Mouse (Mus musculus): ENCODE measurements around the gene Pou4f2. TPM values are rescaled to one million over a fixed set of nuclear protein-coding genes. Genes with fewer than 3 reads are reported as not detected.
A peak's percentile ranks its signal among the peaks of the same experiment; 100 is the strongest.

Gene Pou4f2
- polyA plus RNA-seq (2014; fragmentation: Nextera tagmentation; extraction: Ambion mirVana) = 20.9 and 24.5 TPM in 2 replicates

DNA sequence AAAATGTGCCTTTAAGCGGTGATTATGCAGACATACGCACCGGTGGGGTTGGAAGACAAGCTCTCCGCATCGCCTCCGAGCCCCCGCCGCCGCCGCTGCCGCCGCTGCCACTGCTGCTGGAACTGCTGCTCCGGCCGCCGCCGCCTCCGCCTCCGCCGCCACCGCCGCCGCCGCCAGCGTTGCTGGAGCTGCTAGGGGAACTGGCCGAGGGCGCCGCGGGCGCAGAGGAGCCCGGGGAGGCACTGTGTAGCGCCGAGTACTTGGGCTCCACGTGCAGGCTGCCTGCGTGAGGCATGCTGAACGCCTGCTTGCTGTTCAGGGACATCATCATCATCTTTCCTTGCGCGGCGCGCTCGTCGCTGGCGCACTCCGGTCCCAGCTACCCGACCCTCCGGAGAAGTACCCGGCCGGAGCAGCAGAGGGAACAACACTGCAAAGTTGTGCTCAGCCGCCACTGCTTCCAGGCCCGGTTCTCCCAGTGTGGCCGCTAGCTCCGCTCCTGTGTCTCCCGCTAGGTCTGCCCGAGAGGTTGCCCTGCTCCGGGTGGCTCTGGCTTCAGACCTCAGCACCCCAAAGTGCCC, at the start of gene Pou4f2:
Gene Pou4f2, minus strand, starts transcription at position 575 of the 581 bp plus-strand sequence.
- Histone ChIP-seq H3K9me3 (ENCODE audit: control insufficient read depth, low read length) (no peaks in the 10 kb centered on the region), H3K27me3 (ENCODE audit: control insufficient read depth, insufficient read depth, low read length) (peaks cover 55% of the 10 kb centered on the region), H3K4me3 (replicated peaks; ENCODE audit: low read depth, low read length) (peak within 1 kb of the TSS; percentile 50)

DNA sequence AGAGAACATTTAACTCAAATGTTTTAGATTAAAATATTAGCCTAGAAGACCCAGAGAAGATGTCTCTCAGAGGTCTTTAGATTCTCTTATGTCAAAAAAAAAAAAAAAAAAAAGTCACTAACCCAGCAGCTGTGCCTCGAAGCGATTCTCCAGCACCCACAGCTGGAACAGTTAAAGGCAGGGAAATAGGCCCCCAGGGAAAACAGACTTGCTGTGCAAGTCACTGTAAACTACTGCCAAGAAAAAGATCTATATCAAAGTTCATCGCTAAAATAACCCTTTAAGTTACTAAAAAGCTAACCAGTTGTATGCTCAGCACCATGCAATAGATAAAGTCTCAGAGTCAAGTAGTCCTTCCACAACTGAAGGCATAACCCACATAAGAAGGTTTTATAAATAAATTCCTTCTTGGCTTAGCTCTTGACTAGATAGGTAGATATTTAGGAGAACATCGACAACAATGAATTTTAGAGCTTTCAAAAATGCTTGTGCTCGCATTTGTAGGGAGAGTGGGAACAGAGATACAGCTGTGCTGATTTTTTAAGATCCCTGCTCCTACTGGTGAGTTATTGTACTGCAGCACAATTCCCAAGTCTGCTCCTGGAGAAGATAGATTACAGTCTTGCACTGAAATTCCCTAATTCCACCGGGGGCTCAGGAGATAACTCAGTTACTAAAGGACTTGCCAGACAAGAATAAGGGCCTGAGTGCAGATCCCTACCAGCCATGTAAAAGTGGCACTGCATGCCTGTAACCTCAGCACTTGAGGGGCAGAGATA, 40.8 kb upstream of the Pou4f2 start:
- H3K9ac ChIP-seq (replicated peaks; ENCODE audit: low read length) = no peak overlapping the region
- H3K36me3 ChIP-seq (ENCODE audit: control insufficient read depth, insufficient read depth, low read length) = no peaks in the 10 kb centered on the region
- H3K4me3 ChIP-seq (replicated peaks; ENCODE audit: low read depth, low read length) = no peak overlapping the region
- no peak overlapping the region for H3K27ac ChIP-seq (replicated peaks; ENCODE audit: low read depth, low read length)
- WGBS = 64% methylated on average over 6 of the region's 6 CpGs
- DNase-seq = peak; percentile 66
- H3K4me2 ChIP-seq (ENCODE audit: low read length) = no peak overlapping the region
- no peak for ATAC-seq (ENCODE audit: low FRiP score, low TSS enrichment)
- no peaks in the 10 kb centered on the region for H3K27me3 ChIP-seq (ENCODE audit: control insufficient read depth, insufficient read depth, low read length)
- no peaks in the 10 kb centered on the region for H3K9me3 ChIP-seq (ENCODE audit: control insufficient read depth, low read length)
- H3K4me1 ChIP-seq (ENCODE audit: control insufficient read depth, insufficient read depth, low read length) = no peaks in the 10 kb centered on the region

More for the DNA sequence above, at the start of gene Pou4f2:
- peak within 1 kb of the TSS; percentile 85 for H3K27ac ChIP-seq (replicated peaks; ENCODE audit: low read depth, low read length)
- H3K4me2 ChIP-seq (ENCODE audit: low read length) = peak within 1 kb of the TSS; percentile 78
- H3K4me1 ChIP-seq (ENCODE audit: control insufficient read depth, insufficient read depth, low read length) = peaks cover 24% of the 10 kb centered on the region
- H3K9ac ChIP-seq (replicated peaks; ENCODE audit: low read length) = peak within 1 kb of the TSS; percentile 60
- WGBS = under 1% methylated on average over 54 of the region's 54 CpGs
- ATAC-seq (ENCODE audit: low FRiP score, low TSS enrichment) = peak; percentile 51
- DNase-seq = peak; percentile 76
- H3K36me3 ChIP-seq (ENCODE audit: control insufficient read depth, insufficient read depth, low read length) = no peaks in the 10 kb centered on the region

DNA sequence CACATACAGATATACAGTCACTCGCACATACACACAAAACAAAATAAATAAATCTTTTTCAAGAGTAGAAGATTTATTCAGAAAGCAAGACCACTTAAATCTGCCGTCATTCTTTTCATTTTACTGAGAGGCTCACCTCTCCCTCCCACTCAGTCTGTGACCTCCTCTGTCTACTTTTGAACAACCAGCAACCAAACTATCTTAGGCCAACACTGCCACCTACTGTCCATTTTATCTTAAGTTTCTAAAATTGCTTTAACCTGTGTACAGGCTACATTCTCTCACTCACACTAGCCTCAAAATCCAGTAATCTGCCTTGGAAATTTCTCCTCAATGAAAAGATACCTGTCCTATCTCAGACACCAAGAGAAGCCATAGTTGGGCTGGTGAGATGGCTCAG, 31.4 kb upstream of the Pou4f2 start:
- Histone ChIP-seq H3K9me3 (ENCODE audit: control insufficient read depth, low read length) (no peaks in the 10 kb centered on the region), H3K27me3 (ENCODE audit: control insufficient read depth, insufficient read depth, low read length) (no peaks in the 10 kb centered on the region), H3K4me2 (ENCODE audit: low read length) (no peak overlapping the region), H3K27ac (replicated peaks; ENCODE audit: low read depth, low read length) (no peak overlapping the region), H3K4me3 (replicated peaks; ENCODE audit: low read depth, low read length) (no peak overlapping the region), H3K4me1 (ENCODE audit: control insufficient read depth, insufficient read depth, low read length) (no peaks in the 10 kb centered on the region), H3K9ac (replicated peaks; ENCODE audit: low read length) (no peak overlapping the region), H3K36me3 (ENCODE audit: control insufficient read depth, insufficient read depth, low read length) (no peaks in the 10 kb centered on the region)
- ATAC-seq (ENCODE audit: low FRiP score, low TSS enrichment) = no peak
- WGBS = 92% methylated on average over 2 of the region's 2 CpGs
- DNase-seq = peak; percentile 38

DNA sequence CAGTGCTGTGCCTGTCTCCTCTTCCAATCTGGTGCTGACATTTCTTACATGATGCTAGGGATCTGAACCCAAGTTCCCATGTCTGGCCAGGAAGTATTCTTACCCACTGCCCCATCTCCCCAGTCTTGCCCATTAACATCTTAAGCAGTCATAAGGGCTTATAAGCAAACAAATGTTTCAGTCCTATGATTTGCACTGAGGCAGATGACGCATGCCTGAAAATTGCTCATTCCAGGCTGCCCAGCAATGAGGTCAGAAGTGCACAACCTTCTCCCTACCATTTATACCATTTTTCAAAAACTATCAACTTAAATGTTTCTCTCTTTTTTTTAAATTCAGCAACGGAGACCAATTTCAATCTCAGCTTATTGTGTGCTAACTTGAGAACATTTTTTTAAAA, 27.5 kb upstream of the Pou4f2 start:
- H3K4me1 ChIP-seq (ENCODE audit: control insufficient read depth, insufficient read depth, low read length) = no peaks in the 10 kb centered on the region
- no peak for DNase-seq
- no peak overlapping the region for H3K27ac ChIP-seq (replicated peaks; ENCODE audit: low read depth, low read length)
- no peak overlapping the region for H3K4me3 ChIP-seq (replicated peaks; ENCODE audit: low read depth, low read length)
- no peak overlapping the region for H3K9ac ChIP-seq (replicated peaks; ENCODE audit: low read length)
- H3K36me3 ChIP-seq (ENCODE audit: control insufficient read depth, insufficient read depth, low read length) = no peaks in the 10 kb centered on the region
- ATAC-seq (ENCODE audit: low FRiP score, low TSS enrichment) = no peak
- no peaks in the 10 kb centered on the region for H3K9me3 ChIP-seq (ENCODE audit: control insufficient read depth, low read length)
- 88% methylated on average over 2 of the region's 2 CpGs for WGBS
- no peaks in the 10 kb centered on the region for H3K27me3 ChIP-seq (ENCODE audit: control insufficient read depth, insufficient read depth, low read length)
- H3K4me2 ChIP-seq (ENCODE audit: low read length) = no peak overlapping the region

DNA sequence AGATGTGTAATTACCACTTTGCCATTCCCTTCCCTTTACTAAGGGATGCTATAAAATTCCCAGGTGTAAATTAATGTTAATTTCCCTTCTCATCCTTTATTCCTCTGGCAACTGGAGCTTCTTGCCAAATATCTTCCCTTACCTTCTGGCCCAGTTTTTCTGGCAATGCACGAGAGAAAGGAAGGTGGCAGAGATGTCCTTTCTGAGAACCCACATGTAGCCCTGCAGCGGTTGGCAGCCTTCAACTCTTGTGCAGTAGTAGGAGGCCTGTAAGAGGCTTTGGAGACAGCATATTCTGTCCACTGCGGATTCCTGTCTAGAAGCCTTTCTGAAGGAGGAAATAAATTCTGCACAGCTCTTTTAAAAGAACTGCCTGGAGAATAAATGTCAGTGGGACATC, 20.0 kb upstream of the Pou4f2 start:
- no peaks in the 10 kb centered on the region for H3K27me3 ChIP-seq (ENCODE audit: control insufficient read depth, insufficient read depth, low read length)
- ATAC-seq (ENCODE audit: low FRiP score, low TSS enrichment) (no peak), DNase-seq (no peak)
- WGBS = 82% methylated on average over 3 of the region's 3 CpGs
- no peak overlapping the region for H3K4me2 ChIP-seq (ENCODE audit: low read length)
- no peak overlapping the region for H3K27ac ChIP-seq (replicated peaks; ENCODE audit: low read depth, low read length)
- no peaks in the 10 kb centered on the region for H3K36me3 ChIP-seq (ENCODE audit: control insufficient read depth, insufficient read depth, low read length)
- H3K9ac ChIP-seq (replicated peaks; ENCODE audit: low read length) = no peak overlapping the region
- no peaks in the 10 kb centered on the region for H3K4me1 ChIP-seq (ENCODE audit: control insufficient read depth, insufficient read depth, low read length)
- no peaks in the 10 kb centered on the region for H3K9me3 ChIP-seq (ENCODE audit: control insufficient read depth, low read length)
- no peak overlapping the region for H3K4me3 ChIP-seq (replicated peaks; ENCODE audit: low read depth, low read length)

DNA sequence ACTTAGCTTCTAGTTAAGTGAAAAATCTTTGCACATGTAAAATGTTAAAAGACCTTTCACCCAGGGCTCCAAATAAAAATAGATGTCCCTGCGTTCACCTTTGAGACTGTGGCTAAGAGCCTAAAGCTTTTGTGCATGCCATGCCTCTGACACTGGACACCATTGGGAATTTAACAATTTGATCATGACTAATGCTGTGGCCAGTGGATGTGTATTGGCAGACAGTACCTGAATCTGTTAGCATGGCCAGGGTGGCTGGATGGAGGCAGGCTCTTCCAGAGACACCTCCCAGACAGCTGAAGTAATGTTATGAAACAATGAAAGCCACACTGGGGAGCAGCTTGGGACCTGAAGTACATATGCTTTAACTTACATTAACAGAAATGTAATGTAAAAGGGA, 6.3 kb upstream of the Pou4f2 start:
- 80% methylated on average over 1 of the region's 1 CpGs for WGBS
- peaks cover 21% of the 10 kb centered on the region for H3K27me3 ChIP-seq (ENCODE audit: control insufficient read depth, insufficient read depth, low read length)

DNA sequence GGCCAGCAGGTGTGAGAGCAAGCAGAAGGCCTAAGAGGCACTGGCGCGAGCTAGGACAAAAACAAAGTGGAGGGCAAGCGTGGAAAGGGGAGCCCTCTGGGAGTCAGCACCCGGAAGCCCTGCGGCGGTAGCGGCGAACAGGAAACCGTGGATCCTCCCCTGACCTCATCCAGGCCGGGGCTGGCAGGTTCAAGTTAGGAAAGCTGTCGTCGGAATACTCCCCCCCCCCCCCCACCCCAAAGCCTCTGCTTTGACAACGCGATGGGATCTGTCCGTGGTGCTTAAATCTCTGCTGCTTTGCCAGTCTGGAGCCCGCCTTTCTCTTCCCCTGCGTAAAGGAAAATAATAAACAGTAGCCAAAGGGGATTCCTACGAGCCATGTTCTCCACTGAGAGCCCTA, 1.7 kb upstream of the Pou4f2 start:
- no peaks in the 10 kb centered on the region for H3K9me3 ChIP-seq (ENCODE audit: control insufficient read depth, low read length)
- ATAC-seq (ENCODE audit: low FRiP score, low TSS enrichment) (no peak), DNase-seq (peak; percentile 73)
- WGBS = under 1% methylated on average over 18 of the region's 18 CpGs
- H3K36me3 ChIP-seq (ENCODE audit: control insufficient read depth, insufficient read depth, low read length) = no peaks in the 10 kb centered on the region
- peaks cover 24% of the 10 kb centered on the region for H3K4me1 ChIP-seq (ENCODE audit: control insufficient read depth, insufficient read depth, low read length)
- peak overlapping the region; percentile 50 for H3K4me3 ChIP-seq (replicated peaks; ENCODE audit: low read depth, low read length)
- peak overlapping the region; percentile 85 for H3K27ac ChIP-seq (replicated peaks; ENCODE audit: low read depth, low read length)
- peaks cover 41% of the 10 kb centered on the region for H3K27me3 ChIP-seq (ENCODE audit: control insufficient read depth, insufficient read depth, low read length)
- H3K9ac ChIP-seq (replicated peaks; ENCODE audit: low read length) = no peak overlapping the region; the same call in 1 of the 2 replicates
- peak overlapping the region; percentile 78 for H3K4me2 ChIP-seq (ENCODE audit: low read length)

More for the DNA sequence above, 6.3 kb upstream of the Pou4f2 start:
- no peak overlapping the region for H3K4me2 ChIP-seq (ENCODE audit: low read length)
- no peak overlapping the region for H3K27ac ChIP-seq (replicated peaks; ENCODE audit: low read depth, low read length)
- no peak overlapping the region for H3K9ac ChIP-seq (replicated peaks; ENCODE audit: low read length)
- peaks cover 3% of the 10 kb centered on the region; the same call in 1 of the 2 replicates for H3K4me1 ChIP-seq (ENCODE audit: control insufficient read depth, insufficient read depth, low read length)
- no peaks in the 10 kb centered on the region for H3K9me3 ChIP-seq (ENCODE audit: control insufficient read depth, low read length)
- ATAC-seq (ENCODE audit: low FRiP score, low TSS enrichment) (no peak), DNase-seq (no peak)
- H3K36me3 ChIP-seq (ENCODE audit: control insufficient read depth, insufficient read depth, low read length) = no peaks in the 10 kb centered on the region
- H3K4me3 ChIP-seq (replicated peaks; ENCODE audit: low read depth, low read length) = no peak overlapping the region

DNA sequence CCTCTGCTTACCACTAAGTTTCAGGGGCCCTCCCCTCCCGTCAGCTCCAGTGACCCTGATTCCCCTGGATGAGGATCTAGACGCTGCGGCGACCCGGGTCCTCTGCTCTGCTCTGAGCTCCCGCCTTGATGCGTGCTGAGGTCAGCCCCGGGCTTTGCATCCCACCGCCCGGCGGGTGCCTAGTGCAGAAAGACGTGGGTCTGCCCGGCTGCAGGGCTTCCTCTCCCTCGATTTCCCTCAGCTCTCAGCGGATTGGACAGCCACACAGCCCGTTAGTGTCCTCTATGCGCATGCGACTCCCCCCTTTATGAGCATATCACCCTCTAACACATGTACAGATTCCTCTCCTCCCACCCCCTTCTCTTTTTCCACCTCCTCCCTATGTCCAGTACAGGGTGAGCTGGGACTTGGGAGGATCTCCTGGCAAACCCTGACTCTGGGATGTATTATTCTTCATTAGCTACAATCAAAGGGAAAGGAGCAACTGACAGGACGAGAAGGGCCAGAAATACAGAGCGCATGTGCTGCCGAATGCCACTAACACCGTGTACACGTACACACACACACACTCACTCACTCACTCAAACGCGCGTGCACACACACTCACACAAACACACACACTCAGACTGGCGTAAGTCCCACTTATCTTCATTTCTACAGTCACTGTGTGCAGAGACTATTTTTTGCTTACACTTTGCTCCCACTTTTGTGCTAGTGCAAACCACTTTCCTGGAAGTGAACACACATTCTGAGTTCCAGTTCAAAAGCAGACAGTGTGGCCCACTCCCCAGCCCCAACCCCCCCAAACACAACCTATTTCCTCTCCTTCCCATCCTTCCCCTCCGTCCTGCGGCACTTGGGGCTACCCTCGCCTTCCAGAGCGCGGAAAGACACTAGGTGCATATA, 948 bp upstream of the Pou4f2 start:
- Histone ChIP-seq H3K27ac (replicated peaks; ENCODE audit: low read depth, low read length) (peak overlapping the region; percentile 85), H3K4me2 (ENCODE audit: low read length) (peak overlapping the region; percentile 78), H3K36me3 (ENCODE audit: control insufficient read depth, insufficient read depth, low read length) (no peaks in the 10 kb centered on the region), H3K9ac (replicated peaks; ENCODE audit: low read length) (peak overlapping the region; percentile 60), H3K4me1 (ENCODE audit: control insufficient read depth, insufficient read depth, low read length) (peaks cover 24% of the 10 kb centered on the region), H3K9me3 (ENCODE audit: control insufficient read depth, low read length) (no peaks in the 10 kb centered on the region), H3K4me3 (replicated peaks; ENCODE audit: low read depth, low read length) (peak overlapping the region; percentile 50), H3K27me3 (ENCODE audit: control insufficient read depth, insufficient read depth, low read length) (peaks cover 43% of the 10 kb centered on the region)
- DNase-seq (peak; percentile 69), ATAC-seq (ENCODE audit: low FRiP score, low TSS enrichment) (peak; percentile 53)
- WGBS = 1% methylated on average over 32 of the region's 32 CpGs
